Mouse (Mus musculus): ENCODE results near the gene Rnf11.
A peak's percentile ranks its signal among the peaks of the same experiment; 100 is the strongest.

The Rnf11 gene

DNA sequence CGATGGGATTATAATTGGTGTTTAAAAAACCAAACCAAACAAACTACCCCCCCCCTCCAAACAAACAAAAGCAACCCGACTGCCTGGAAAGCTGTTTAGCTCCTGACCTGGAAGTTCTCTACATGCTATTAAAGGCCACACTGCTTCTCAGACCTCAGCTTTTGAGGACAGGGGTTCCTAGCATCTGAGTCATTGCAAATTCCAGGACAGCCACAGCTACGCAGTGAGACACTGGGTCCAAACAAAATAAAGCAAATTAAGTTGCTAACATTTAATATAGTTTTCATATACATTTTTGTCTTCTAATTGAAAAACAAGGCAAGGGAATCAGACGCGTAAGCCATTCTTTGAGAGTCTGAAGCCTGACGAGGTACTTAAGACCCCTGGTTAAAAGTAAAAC lies 40.1 kb downstream of the Rnf11 start:
- no peak for DNase-seq

- DNase-seq = no peak
These were observed 41.9 kb downstream of the Rnf11 start for GRCm38 (mm10) chr4:109442649-109443048.

DNA sequence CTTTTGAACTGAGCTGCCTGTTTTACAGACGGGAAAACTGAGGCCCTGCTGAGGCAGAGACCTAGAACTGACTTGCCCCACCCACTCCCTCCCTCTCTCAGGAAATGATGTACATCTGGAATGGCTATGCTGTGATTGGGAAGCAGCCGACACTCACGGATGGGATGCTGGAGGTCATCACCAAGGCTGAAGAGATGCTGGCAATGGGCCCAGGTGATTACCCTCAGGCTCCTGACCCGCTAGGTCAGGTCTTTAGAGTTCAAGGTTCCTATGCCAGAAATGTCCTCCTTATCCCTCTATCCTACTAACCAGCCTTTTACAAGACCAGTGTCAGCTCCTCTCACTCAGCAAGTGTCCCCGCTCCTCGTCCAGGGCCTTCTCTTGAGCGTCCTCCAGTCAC lies 42.4 kb downstream of the Rnf11 start:
- no peak for DNase-seq

- DNase-seq = no peak
These were observed 43.5 kb downstream of the Rnf11 start for GRCm38 (mm10) chr4:109441000-109441399.

GRCm38 (mm10) chr4:109440381-109440780 lies 44.1 kb downstream of the Rnf11 start:
- no peak for DNase-seq

DNA sequence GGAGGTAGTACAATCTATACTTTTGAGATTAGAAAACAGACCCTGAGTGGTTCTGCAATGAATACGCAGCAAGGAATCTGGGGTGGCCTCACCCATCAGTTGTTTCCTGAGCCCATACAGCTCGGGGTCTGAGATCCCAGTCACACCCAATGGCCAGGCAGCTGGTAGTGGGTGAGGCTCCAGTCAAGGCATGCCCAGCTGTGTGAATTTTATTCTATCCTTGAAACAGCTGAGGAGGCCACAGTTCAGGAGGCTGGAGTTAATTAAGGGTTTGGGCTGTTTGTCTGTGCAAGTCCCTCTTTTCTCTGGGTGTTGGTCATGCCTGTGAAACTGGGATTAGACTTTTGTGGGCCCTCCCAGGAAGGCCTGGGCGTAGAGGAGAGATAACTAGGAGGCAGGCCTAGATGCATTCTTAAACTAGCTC lies 44.7 kb downstream of the Rnf11 start:
- DNase-seq = no peak

- DNase-seq = no peak
These were observed 45.4 kb downstream of the Rnf11 start for GRCm38 (mm10) chr4:109439101-109439500.

DNA sequence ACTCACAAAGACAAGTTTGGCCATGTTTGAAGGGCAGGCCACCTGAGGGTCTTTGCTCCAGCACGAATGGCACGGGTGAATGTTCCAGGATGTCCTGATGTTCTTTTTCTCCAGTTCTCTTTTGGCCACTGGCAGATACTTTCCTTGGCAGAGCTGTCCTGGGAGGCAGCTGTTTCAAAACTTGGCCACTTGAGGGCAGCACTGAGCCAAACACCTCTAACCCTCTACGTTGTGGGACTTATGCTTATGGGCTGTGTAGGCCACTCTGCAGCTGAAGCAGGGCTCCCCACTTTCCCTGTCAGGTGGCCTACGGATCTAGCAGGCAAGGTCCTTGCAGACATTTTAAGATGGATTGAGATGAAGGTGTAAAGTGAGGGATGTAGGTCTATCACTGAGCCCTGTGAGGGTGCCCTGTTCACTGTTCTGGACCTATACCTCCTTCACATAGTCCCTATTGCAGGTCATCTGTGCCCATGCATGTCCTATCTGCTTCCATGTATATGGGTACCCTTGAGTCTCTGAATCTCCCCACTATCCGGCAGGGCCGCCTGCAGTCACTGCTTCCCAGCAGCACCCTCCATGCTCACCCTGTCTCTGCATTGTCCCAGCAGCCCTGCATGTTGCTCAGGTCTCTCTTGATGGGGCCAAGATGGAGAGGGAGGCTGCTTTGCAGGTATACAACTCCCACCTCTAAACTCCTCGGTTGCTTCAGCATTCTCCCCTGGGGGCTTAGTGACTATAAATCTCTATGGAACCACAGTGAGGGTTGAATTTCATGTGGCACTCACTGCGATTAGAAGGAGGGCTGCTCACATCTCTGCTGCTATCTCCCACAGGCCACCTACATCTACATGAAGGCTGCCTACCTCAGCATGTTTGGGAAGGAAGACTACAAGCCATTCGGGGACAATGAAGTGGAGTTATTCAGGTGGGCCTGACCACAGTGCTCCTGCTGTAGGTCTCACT lies 46.3 kb downstream of the Rnf11 start:
- DNase-seq = peak; percentile 76

GRCm38 (mm10) chr4:109434256-109434655 lies 50.3 kb downstream of the Rnf11 start:
- no peak for DNase-seq

GRCm38 (mm10) chr4:109433641-109434040 lies 50.9 kb downstream of the Rnf11 start:
- peak; percentile 61 for DNase-seq

- DNase-seq = no peak
These were observed 51.7 kb downstream of the Rnf11 start for GRCm38 (mm10) chr4:109432668-109433375.

DNA sequence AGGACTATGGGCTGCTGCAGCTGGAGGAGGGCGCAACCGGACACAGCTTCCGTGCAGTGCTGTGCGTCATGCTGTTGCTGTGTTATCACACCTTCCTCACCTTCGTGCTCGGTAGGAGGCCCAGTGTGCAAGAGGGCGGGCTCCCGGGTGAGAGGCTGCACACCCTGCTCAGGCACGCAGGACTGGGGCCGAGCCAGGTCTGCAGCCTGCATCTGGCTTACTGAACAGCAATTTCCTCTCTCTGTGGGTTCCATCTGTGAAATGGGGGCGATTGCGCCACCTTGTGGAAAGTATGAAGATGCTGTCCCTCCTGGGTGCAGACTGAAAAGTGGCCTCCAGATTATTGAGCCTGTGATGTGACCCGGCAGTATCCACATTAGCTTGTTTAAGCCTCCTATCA lies 53.7 kb downstream of the Rnf11 start:
- DNase-seq = peak; percentile 69

- DNase-seq = no peak
These were observed 54.3 kb downstream of the Rnf11 start for GRCm38 (mm10) chr4:109430250-109430649.

DNA sequence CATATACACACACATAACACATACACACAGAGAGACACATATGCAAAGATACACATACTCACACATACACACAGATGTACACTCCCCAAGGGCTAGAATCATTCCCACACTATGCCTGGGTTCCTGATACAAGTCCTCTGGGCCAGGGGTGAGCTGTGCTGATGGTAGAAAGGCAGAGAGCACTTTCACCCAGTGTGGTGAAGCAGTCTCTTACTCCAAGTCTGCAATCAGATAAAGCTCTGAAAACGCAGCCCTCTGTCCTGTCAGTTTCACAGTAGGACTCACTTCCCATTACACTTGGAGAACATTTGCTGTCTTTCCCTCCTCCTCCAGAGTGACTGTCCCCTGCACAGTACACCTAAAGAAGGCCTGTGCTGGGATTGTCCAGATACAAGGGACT lies 57.5 kb downstream of the Rnf11 start:
- no peak for DNase-seq

DNA sequence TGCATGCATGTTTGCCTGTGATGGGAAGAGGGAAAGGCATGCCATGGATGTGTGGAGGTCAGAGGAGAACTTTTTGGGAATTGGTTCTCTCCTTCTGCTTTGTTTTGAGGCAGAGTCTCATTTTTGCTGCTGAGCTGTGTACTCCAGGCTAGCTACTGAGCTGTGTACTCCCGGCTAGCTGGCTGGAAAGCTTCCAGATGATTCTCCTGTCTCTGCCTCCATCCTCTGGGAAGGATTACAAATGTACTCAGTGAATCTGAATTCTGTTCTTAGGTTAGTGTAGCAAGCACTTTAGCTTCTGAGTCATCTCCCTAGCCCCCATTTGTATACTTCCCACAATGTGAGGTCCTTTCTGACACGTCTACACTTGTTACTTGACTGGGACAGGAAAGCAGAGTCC lies 61.1 kb downstream of the Rnf11 start:
- DNase-seq = no peak

DNA sequence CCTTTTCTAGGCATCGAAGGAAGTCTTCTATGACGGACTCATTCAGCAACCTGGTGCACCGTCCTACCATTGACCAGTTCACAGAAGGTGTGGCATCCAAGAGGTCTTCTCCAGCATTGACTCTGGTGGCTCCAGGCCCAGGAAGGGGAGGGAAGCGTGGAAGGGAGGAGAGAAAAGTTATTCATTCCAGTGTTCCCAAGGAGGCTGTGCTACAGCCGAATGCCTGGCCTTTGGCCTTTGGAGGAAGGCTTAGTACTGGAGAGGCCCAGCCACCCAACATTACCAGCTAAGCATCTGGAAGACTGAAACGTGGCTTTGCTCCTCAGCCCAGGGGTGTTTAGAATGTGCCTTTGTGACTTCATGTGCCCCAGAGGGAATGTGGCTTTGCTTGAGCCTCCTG lies 62.1 kb downstream of the Rnf11 start:
- no peak for DNase-seq

DNA sequence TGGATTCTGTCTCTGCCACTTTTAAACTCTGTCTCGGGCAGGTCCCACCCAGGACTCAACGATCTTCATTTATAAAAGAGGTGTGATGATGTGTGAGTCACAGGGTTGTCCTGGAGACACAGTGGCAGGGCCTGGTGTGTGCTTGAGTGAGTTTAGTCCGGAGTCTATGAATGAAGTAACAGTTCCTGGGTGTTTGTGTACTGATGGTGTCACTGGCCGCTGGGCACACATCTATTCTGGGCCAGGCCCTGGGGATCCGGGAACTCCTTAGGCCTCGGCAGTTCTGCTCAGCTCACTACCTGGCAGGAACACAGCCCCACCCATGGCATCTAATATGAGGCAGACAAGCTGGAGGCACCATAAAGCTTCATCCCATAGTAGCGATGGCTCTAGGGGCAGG lies 62.9 kb downstream of the Rnf11 start:
- no peak for DNase-seq

DNA sequence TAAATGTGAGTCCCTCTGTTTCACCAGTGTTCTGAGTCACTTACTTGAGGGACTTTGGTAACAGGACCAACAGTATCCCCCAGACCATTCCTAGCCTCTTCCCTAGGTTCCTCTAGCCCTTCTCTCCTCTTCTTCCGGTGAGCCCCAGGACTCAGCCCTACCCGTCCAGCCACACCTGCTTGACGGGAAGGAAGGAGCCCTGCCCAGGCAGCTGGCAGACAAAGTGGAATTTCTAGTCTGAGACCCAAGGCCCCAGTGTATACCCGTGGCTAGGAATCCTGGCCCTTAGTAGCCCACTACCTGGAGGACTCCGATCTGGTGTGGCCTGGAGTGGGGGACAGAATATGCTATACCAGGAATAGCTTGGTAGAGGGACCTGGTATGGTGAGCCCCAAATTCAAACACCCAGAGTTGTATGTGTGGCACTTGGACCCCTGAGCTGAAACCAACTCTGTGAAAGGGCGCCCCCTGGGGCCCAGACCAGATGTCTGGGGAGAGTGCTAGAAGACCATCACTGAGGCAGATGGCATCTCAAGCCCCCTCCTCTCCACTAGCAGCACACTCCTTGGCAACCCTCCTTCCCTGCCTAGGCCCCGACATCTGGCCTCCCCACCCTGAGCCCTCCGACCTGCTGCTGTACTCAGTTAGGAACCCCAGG lies 64.3 kb downstream of the Rnf11 start:
- peak; percentile 29 for DNase-seq

DNA sequence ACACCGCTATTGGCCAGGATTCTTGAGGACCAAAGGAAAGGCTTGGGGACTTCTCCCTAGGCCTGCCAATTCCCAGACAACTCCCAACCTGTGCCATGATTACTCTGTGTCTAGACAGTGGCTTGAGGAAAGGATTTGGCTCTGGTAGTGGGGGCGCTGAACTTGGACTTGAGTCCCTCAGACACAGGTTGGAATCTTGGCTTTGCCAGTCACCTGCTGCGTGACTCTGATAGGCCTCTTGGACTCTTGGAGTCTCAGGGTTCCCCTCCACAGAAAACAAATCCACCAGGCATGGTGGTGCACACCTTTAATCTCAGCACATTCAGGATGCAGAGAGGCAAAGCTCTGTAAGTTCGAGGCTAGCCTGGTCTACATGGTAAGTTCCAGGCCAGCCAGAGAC lies 65.0 kb downstream of the Rnf11 start:
- DNase-seq = no peak

- no peak for DNase-seq
These were observed 65.5 kb downstream of the Rnf11 start for GRCm38 (mm10) chr4:109419017-109419416.

- no peak for DNase-seq
These were observed 66.5 kb downstream of the Rnf11 start for GRCm38 (mm10) chr4:109417998-109418397.

DNA sequence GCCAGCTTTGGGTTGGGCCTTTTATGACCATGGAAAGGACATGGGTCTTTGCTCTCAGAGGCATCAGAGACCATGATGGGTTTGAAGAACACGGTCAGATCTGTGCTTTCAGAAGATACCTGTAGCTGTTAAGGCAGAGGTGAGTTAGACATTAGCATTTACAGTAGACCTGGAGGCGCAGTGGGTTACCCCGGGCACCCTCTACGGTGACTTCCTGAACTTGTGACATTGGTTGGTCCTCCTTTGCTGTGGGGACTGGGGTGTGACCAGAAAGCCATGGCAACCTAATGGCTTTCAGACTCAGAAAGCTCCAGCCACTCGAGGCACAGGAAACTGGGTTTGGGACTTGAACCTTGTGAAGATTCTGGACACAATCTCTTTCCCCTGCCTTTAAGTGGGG lies 72.3 kb downstream of the Rnf11 start:
- no peak for DNase-seq

DNA sequence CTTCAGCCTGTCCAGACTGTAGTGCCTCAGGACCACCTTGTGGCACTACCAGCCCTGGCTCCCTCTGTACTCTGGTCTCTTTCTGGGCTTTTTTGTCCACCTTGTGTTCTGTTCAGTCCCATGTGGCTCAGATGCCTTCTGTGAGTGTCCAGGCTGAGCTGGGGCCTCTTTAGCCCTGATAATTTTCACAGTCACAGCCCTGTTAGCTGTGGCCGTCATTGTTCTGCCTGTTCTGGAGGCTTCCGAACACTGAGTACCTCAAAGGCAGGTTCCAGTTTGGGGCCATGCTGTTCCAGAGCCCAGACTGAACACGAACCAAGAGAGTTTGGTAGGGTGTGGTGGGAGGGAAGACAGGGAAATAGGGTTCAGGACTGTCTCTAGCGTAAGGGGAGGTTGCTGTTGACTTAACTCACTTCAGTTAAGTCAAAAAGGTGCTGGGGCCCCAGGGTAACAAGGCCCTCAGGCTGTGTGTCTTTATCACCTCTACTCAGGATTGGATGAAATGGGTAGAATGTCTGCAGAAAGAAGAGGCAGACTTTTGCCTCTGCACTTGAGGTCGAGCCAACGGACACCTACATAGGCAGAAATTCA lies 73.1 kb downstream of the Rnf11 start:
- no peak for DNase-seq
